Mouse (Mus musculus) left cerebral cortex, adult 9 months (tissue): ENCODE measurements at regions not wholly inside any gene's neighbourhood (a gene's known extent, or its start where the extent isn't known, plus 50 kb on each side); places are given as distances from the start of the nearest gene placed in this dataset.

Experiments used
- DNase-seq, 2 experiments: peaks; one replicate each; pipeline ENCODE4 v3.0.0; 2022; ENCODE audit warnings: low spot score in 2 of 2

GRCm38 (mm10) chr1:72046072-72046471 lies 166.0 kb downstream of the Mreg start:
- no peak for DNase-seq

GRCm38 (mm10) chr1:72038518-72038917 lies 173.6 kb downstream of the Mreg start:
- no peak for DNase-seq

GRCm38 (mm10) chr1:72036600-72036999 lies 175.5 kb downstream of the Mreg start:
- no peak for DNase-seq

GRCm38 (mm10) chr1:72036141-72036540 lies 176.0 kb downstream of the Mreg start:
- no peak for DNase-seq

GRCm38 (mm10) chr1:72033941-72034340 lies 178.2 kb downstream of the Mreg start:
- DNase-seq: no peak

- no peak for DNase-seq
Observed at GRCm38 (mm10) chr1:72032214-72032613, 179.9 kb downstream of the Mreg start.

GRCm38 (mm10) chr1:72030763-72031405 lies 181.2 kb downstream of the Mreg start:
- no peak for DNase-seq

GRCm38 (mm10) chr1:72029625-72030024 lies 182.5 kb downstream of the Mreg start:
- DNase-seq: no peak

- DNase-seq: no peak
Observed at GRCm38 (mm10) chr1:72026861-72027260, 185.2 kb downstream of the Mreg start.

- DNase-seq: no peak
Observed at GRCm38 (mm10) chr1:72022631-72023030, 189.5 kb downstream of the Mreg start.

GRCm38 (mm10) chr1:72018479-72019222 lies 193.5 kb downstream of the Mreg start:
- no peak for DNase-seq

GRCm38 (mm10) chr1:72017814-72018478 lies 194.2 kb downstream of the Mreg start:
- DNase-seq: no peak

GRCm38 (mm10) chr1:72015471-72015870 lies 196.6 kb downstream of the Mreg start:
- no peak for DNase-seq

GRCm38 (mm10) chr1:72014580-72014979 lies 197.5 kb downstream of the Mreg start:
- DNase-seq: no peak

- DNase-seq: no peak
Observed at GRCm38 (mm10) chr1:72013863-72014262, 198.2 kb downstream of the Mreg start.

GRCm38 (mm10) chr1:72012710-72013109 lies 199.4 kb downstream of the Mreg start:
- no peak for DNase-seq

GRCm38 (mm10) chr1:72009270-72009928 lies 202.7 kb downstream of the Mreg start:
- no peak for DNase-seq

GRCm38 (mm10) chr1:72006696-72007291 lies 205.3 kb downstream of the Mreg start:
- DNase-seq: no peak

GRCm38 (mm10) chr1:72005956-72006355 lies 206.2 kb downstream of the Mreg start:
- DNase-seq: no peak

- DNase-seq: no peak
Observed at GRCm38 (mm10) chr1:72005550-72005949, 206.6 kb downstream of the Mreg start.

GRCm38 (mm10) chr1:72003424-72004278 lies 208.5 kb downstream of the Mreg start:
- DNase-seq: no peak
